Mouse (Mus musculus): ENCODE measurements around the gene Sept8.

Gene Sept8

GRCm38 (mm10) chr11:53495417-53495816 is 23.6 kb upstream of the Sept8 start:
- DNase-seq (ENCODE audit: inconsistent ontology term): peak; percentile 66

- DNase-seq (ENCODE audit: inconsistent ontology term): peak; percentile 51
These were observed 22.1 kb upstream of the Sept8 start for GRCm38 (mm10) chr11:53496946-53497345.

- peak; percentile 85 for DNase-seq (ENCODE audit: inconsistent ontology term)
These were observed 18.5 kb upstream of the Sept8 start for GRCm38 (mm10) chr11:53500569-53500968.

GRCm38 (mm10) chr11:53502039-53502765 is 16.9 kb upstream of the Sept8 start:
- no peak for DNase-seq (ENCODE audit: inconsistent ontology term)

GRCm38 (mm10) chr11:53503738-53504137 is 15.3 kb upstream of the Sept8 start:
- DNase-seq (ENCODE audit: inconsistent ontology term): no peak

- DNase-seq (ENCODE audit: inconsistent ontology term): no peak
These were observed 14.7 kb upstream of the Sept8 start for GRCm38 (mm10) chr11:53504376-53504775.

GRCm38 (mm10) chr11:53505026-53505663 is 13.9 kb upstream of the Sept8 start:
- peak; percentile 75 for DNase-seq (ENCODE audit: inconsistent ontology term)

GRCm38 (mm10) chr11:53507098-53507805 is 11.8 kb upstream of the Sept8 start:
- peak; percentile 70 for DNase-seq (ENCODE audit: inconsistent ontology term)

- DNase-seq (ENCODE audit: inconsistent ontology term): peak; percentile 83
These were observed 10.9 kb upstream of the Sept8 start for GRCm38 (mm10) chr11:53508152-53508551.

GRCm38 (mm10) chr11:53508591-53508990 is 10.5 kb upstream of the Sept8 start:
- DNase-seq (ENCODE audit: inconsistent ontology term): no peak

- no peak for DNase-seq (ENCODE audit: inconsistent ontology term)
These were observed 8.7 kb upstream of the Sept8 start for GRCm38 (mm10) chr11:53510351-53510750.

GRCm38 (mm10) chr11:53516775-53517627 is 2.1 kb upstream of the Sept8 start:
- DNase-seq (ENCODE audit: inconsistent ontology term): no peak

GRCm38 (mm10) chr11:53518759-53519158 is 298 bp upstream of the Sept8 start:
- no peak for DNase-seq (ENCODE audit: inconsistent ontology term)

GRCm38 (mm10) chr11:53520122-53520978 is 1.3 kb downstream of the Sept8 start:
- DNase-seq (ENCODE audit: inconsistent ontology term): peak; percentile 84

GRCm38 (mm10) chr11:53521120-53521820 is 2.2 kb downstream of the Sept8 start:
- DNase-seq (ENCODE audit: inconsistent ontology term): peak; percentile 55

- no peak for DNase-seq (ENCODE audit: inconsistent ontology term)
These were observed 2.7 kb downstream of the Sept8 start for GRCm38 (mm10) chr11:53521821-53522131.

- no peak for DNase-seq (ENCODE audit: inconsistent ontology term)
These were observed 3.3 kb downstream of the Sept8 start for GRCm38 (mm10) chr11:53522362-53522761.

GRCm38 (mm10) chr11:53522930-53523329 is 3.9 kb downstream of the Sept8 start:
- DNase-seq (ENCODE audit: inconsistent ontology term): no peak

GRCm38 (mm10) chr11:53523545-53524405 is 4.7 kb downstream of the Sept8 start:
- no peak for DNase-seq (ENCODE audit: inconsistent ontology term)

All from Muller cell, postnatal 12 days (primary cell).